Mouse (Mus musculus): ENCODE data around the gene Ptgdr2. TPM values are rescaled to one million over a fixed set of nuclear protein-coding genes. Genes with fewer than 3 reads are reported as not detected.

Gene Ptgdr2
- polyA plus RNA-seq, 1 experiment from 2014 or later = 0.08 TPM

GRCm38 (mm10) chr19:10952021-10952939 is 15.3 kb downstream of the Ptgdr2 start:
- DNase-seq (ENCODE audit: low spot score) (peak; percentile 87), ATAC-seq (ENCODE audit: low read depth) (peak; percentile 75)
- Histone ChIP-seq H3K4me2 (ENCODE audit: low read depth, low read length) (no peak overlapping the region), H3K27ac (replicated peaks; ENCODE audit: low read depth, low read length) (peak overlapping the region; percentile 52; the same call in 1 of the 2 replicates), H3K4me1 (ENCODE audit: control insufficient read depth, insufficient read depth, low read length) (peaks cover 10% of the 10 kb centered on the region), H3K4me3 (ENCODE audit: low read depth, low read length) (no peak overlapping the region), H3K9me3 (ENCODE audit: control insufficient read depth, low read length) (no peaks in the 10 kb centered on the region), H3K9ac (ENCODE audit: low read depth, low read length) (no peak overlapping the region), H3K36me3 (ENCODE audit: control insufficient read depth, insufficient read depth, low read length) (no peaks in the 10 kb centered on the region), H3K27me3 (replicated peaks; ENCODE audit: control insufficient read depth, insufficient read depth, low read length) (no peaks in the 10 kb centered on the region)
- WGBS = 52% methylated on average over 11 of the region's 11 CpGs

- 25% methylated on average over 11 of the region's 11 CpGs for WGBS
- ATAC-seq (ENCODE audit: low read depth) (peak; percentile 50; the same call in 1 of the 2 replicates), DNase-seq (ENCODE audit: low spot score) (peak; percentile 87)
- Histone ChIP-seq H3K9me3 (ENCODE audit: control insufficient read depth, low read length) (no peaks in the 10 kb centered on the region), H3K36me3 (ENCODE audit: control insufficient read depth, insufficient read depth, low read length) (no peaks in the 10 kb centered on the region), H3K4me1 (ENCODE audit: control insufficient read depth, insufficient read depth, low read length) (no peaks in the 10 kb centered on the region), H3K9ac (ENCODE audit: low read depth, low read length) (0 out of 2 replicates have a peak overlapping the region, but pooled peaks have one; percentile 31), H3K27me3 (replicated peaks; ENCODE audit: control insufficient read depth, insufficient read depth, low read length) (no peaks in the 10 kb centered on the region), H3K27ac (replicated peaks; ENCODE audit: low read depth, low read length) (no peak overlapping the region), H3K4me3 (ENCODE audit: low read depth, low read length) (no peak overlapping the region), H3K4me2 (ENCODE audit: low read depth, low read length) (peak overlapping the region; percentile 31)
Observed at GRCm38 (mm10) chr19:10959085-10959977, 22.4 kb downstream of the Ptgdr2 start.

- whole genome bisulfite sequencing = 40% methylated on average over 12 of the region's 12 CpGs
- ATAC-seq (ENCODE audit: low read depth) = no peak
- no peak overlapping the region for H3K27ac ChIP-seq (replicated peaks; ENCODE audit: low read depth, low read length)
- no peak for DNase-seq (ENCODE audit: low spot score)
- H3K9ac ChIP-seq (ENCODE audit: low read depth, low read length) = 0 out of 2 replicates have a peak overlapping the region, but pooled peaks have one; percentile 31
- H3K4me1 ChIP-seq (ENCODE audit: control insufficient read depth, insufficient read depth, low read length) = no peaks in the 10 kb centered on the region
- H3K9me3 ChIP-seq (ENCODE audit: control insufficient read depth, low read length) = no peaks in the 10 kb centered on the region
- peak overlapping the region; percentile 31 for H3K4me2 ChIP-seq (ENCODE audit: low read depth, low read length)
- no peaks in the 10 kb centered on the region for H3K27me3 ChIP-seq (replicated peaks; ENCODE audit: control insufficient read depth, insufficient read depth, low read length)
- H3K4me3 ChIP-seq (ENCODE audit: low read depth, low read length) = no peak overlapping the region
- no peaks in the 10 kb centered on the region for H3K36me3 ChIP-seq (ENCODE audit: control insufficient read depth, insufficient read depth, low read length)
Observed at GRCm38 (mm10) chr19:10959978-10960346, 23.0 kb downstream of the Ptgdr2 start.

DNA sequence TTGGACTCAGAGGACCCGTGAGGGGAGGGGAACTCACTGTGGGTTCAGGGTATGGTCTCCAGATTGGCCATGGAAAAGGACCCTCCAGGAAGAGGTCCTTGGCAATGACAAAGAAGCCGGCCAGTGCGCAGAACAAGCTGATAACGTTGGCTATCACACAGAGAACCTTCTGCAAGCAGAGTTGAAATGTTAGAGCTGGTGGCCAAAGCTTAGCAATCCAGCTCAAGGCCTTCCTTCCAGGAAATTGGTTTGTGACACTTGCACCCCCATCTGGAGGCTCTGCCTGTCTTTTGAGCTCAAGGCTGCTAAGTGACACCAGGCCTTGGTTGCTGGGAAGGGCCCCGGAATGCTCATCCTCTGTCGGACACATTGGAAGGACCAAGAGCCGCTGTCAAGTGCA is 28.8 kb downstream of the Ptgdr2 start:
- Histone ChIP-seq H3K36me3 (ENCODE audit: control insufficient read depth, insufficient read depth, low read length) (no peaks in the 10 kb centered on the region), H3K4me2 (ENCODE audit: low read depth, low read length) (no peak overlapping the region), H3K27ac (replicated peaks; ENCODE audit: low read depth, low read length) (no peak overlapping the region), H3K9me3 (ENCODE audit: control insufficient read depth, low read length) (no peaks in the 10 kb centered on the region), H3K9ac (ENCODE audit: low read depth, low read length) (no peak overlapping the region), H3K27me3 (replicated peaks; ENCODE audit: control insufficient read depth, insufficient read depth, low read length) (no peaks in the 10 kb centered on the region), H3K4me1 (ENCODE audit: control insufficient read depth, insufficient read depth, low read length) (no peaks in the 10 kb centered on the region), H3K4me3 (ENCODE audit: low read depth, low read length) (no peak overlapping the region)
- no peak for ATAC-seq (ENCODE audit: low read depth)
- DNase-seq (ENCODE audit: low spot score) = no peak
- 90% methylated on average over 7 of the region's 7 CpGs for WGBS

DNA sequence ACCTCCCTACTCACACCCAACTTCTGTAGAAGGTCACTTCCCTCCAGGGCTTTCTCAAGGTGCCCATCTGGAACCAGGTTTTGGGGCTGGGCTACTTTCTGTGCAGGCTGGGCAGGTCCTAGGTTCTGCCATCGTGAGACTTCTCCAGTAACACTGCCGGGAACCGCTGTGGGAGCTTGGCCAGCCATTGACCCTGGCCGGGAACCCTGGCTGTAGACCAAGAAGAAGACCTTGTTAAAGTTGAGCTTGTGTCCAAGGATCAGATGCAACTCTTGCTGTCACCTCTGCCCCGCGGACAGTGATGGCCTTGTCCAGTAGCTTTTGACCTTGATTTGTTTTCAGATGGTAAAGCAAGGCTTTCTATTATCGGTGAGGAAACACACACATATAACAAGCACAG is 31.6 kb downstream of the Ptgdr2 start:
- no peak overlapping the region for H3K27ac ChIP-seq (replicated peaks; ENCODE audit: low read depth, low read length)
- no peak overlapping the region for H3K4me2 ChIP-seq (ENCODE audit: low read depth, low read length)
- H3K9ac ChIP-seq (ENCODE audit: low read depth, low read length) = no peak overlapping the region
- WGBS = 90% methylated on average over 7 of the region's 7 CpGs
- H3K9me3 ChIP-seq (ENCODE audit: control insufficient read depth, low read length) = no peaks in the 10 kb centered on the region
- no peaks in the 10 kb centered on the region for H3K27me3 ChIP-seq (replicated peaks; ENCODE audit: control insufficient read depth, insufficient read depth, low read length)
- no peaks in the 10 kb centered on the region for H3K4me1 ChIP-seq (ENCODE audit: control insufficient read depth, insufficient read depth, low read length)
- no peak overlapping the region for H3K4me3 ChIP-seq (ENCODE audit: low read depth, low read length)
- ATAC-seq (ENCODE audit: low read depth) = no peak
- DNase-seq (ENCODE audit: low spot score) = no peak
- no peaks in the 10 kb centered on the region for H3K36me3 ChIP-seq (ENCODE audit: control insufficient read depth, insufficient read depth, low read length)

DNA sequence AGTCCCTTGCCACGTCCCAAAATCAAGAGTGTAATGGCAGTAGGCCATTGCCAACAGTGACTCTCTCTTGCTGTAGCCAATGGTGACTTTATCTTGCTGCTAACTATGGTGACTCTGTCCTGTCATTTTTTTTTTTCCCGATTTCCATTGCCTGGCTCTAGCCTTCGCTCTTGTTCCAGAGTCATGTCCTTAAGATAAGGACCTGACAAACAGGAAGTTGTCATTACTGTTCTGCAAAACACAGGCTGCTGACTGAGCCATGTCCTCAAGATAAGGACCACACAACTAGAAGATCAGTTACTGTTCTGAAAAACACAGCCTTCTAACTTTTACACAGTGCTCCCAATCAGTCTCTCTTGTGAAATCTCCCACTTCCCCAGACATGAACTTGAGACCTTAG is 33.5 kb downstream of the Ptgdr2 start:
- no peak overlapping the region for H3K4me3 ChIP-seq (ENCODE audit: low read depth, low read length)
- H3K27me3 ChIP-seq (replicated peaks; ENCODE audit: control insufficient read depth, insufficient read depth, low read length) = no peaks in the 10 kb centered on the region
- H3K36me3 ChIP-seq (ENCODE audit: control insufficient read depth, insufficient read depth, low read length) = no peaks in the 10 kb centered on the region
- no peak overlapping the region for H3K9ac ChIP-seq (ENCODE audit: low read depth, low read length)
- no peaks in the 10 kb centered on the region for H3K9me3 ChIP-seq (ENCODE audit: control insufficient read depth, low read length)
- H3K4me1 ChIP-seq (ENCODE audit: control insufficient read depth, insufficient read depth, low read length) = no peaks in the 10 kb centered on the region
- WGBS = 79% methylated on average over 3 of the region's 3 CpGs
- no peak for DNase-seq (ENCODE audit: low spot score)
- no peak overlapping the region for H3K4me2 ChIP-seq (ENCODE audit: low read depth, low read length)
- no peak overlapping the region for H3K27ac ChIP-seq (replicated peaks; ENCODE audit: low read depth, low read length)
- no peak for ATAC-seq (ENCODE audit: low read depth)

DNA sequence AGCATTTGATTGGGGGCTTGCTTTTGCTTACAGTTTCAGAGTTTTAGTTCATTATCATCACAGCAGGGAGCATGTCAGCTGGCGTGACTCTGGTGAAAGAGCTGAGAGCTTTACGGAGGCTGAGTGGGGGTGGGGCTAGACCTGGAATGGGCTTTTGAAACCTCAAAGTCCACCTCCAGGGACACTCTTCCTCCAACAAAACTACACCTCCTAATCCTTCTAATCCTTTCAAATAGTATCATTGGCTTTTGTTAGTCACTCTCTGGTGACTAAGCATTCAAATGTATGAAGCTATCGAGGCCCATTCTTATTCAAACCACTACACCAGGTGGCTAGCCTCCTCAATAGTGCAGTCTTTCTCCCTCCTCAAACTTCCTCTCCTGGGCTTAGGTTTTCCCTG is 35.7 kb downstream of the Ptgdr2 start:
- H3K27me3 ChIP-seq (replicated peaks; ENCODE audit: control insufficient read depth, insufficient read depth, low read length) = no peaks in the 10 kb centered on the region
- no peaks in the 10 kb centered on the region for H3K9me3 ChIP-seq (ENCODE audit: control insufficient read depth, low read length)
- H3K27ac ChIP-seq (replicated peaks; ENCODE audit: low read depth, low read length) = no peak overlapping the region
- no peak for DNase-seq (ENCODE audit: low spot score)
- 52% methylated on average over 3 of the region's 3 CpGs for WGBS
- H3K4me3 ChIP-seq (ENCODE audit: low read depth, low read length) = no peak overlapping the region
- no peaks in the 10 kb centered on the region for H3K4me1 ChIP-seq (ENCODE audit: control insufficient read depth, insufficient read depth, low read length)
- H3K4me2 ChIP-seq (ENCODE audit: low read depth, low read length) = no peak overlapping the region
- H3K9ac ChIP-seq (ENCODE audit: low read depth, low read length) = no peak overlapping the region
- no peak for ATAC-seq (ENCODE audit: low read depth)
- H3K36me3 ChIP-seq (ENCODE audit: control insufficient read depth, insufficient read depth, low read length) = no peaks in the 10 kb centered on the region

GRCm38 (mm10) chr19:10973187-10973586 is 36.2 kb downstream of the Ptgdr2 start:
- H3K4me2 ChIP-seq (ENCODE audit: low read depth, low read length) = no peak overlapping the region
- 52% methylated on average over 2 of the region's 2 CpGs for WGBS
- no peak for ATAC-seq (ENCODE audit: low read depth)

More at GRCm38 (mm10) chr19:10973187-10973586, 36.2 kb downstream of the Ptgdr2 start:
- H3K4me1 ChIP-seq (ENCODE audit: control insufficient read depth, insufficient read depth, low read length) = 0 out of 2 replicates have a peak, but pooled peaks cover 5% of the 10 kb centered on the region
- no peak overlapping the region for H3K9ac ChIP-seq (ENCODE audit: low read depth, low read length)
- H3K27ac ChIP-seq (replicated peaks; ENCODE audit: low read depth, low read length) = no peak overlapping the region
- H3K27me3 ChIP-seq (replicated peaks; ENCODE audit: control insufficient read depth, insufficient read depth, low read length) = no peaks in the 10 kb centered on the region
- no peaks in the 10 kb centered on the region for H3K9me3 ChIP-seq (ENCODE audit: control insufficient read depth, low read length)
- H3K36me3 ChIP-seq (ENCODE audit: control insufficient read depth, insufficient read depth, low read length) = no peaks in the 10 kb centered on the region
- no peak overlapping the region for H3K4me3 ChIP-seq (ENCODE audit: low read depth, low read length)
- DNase-seq (ENCODE audit: low spot score) = no peak
